Mouse (Mus musculus) activated CD4-positive, CD25-positive, alpha-beta regulatory T cell, adult 4 months (primary cell): ENCODE data around the gene Klf16. TPM values are rescaled to one million over a fixed set of nuclear protein-coding genes. Genes with fewer than 3 reads are reported as not detected.
A peak's percentile ranks its signal among the peaks of the same experiment; 100 is the strongest.

ENCODE experiments used
- ATAC-seq: one replicate; pipeline ENCODE4 v1.8.0; 2017
- polyA plus RNA-seq, 2 experiments: library from polyadenylated mRNA; unstranded; fragments of 100-300 nt; shearing (Covaris generic); gene quantifications; one replicate each; pipeline ENCODE4 v1.2.1; 2017

Klf16 gene
- polyA plus RNA-seq, 2 experiments from 2014 or later: 5.2 to 8.1 TPM

DNA sequence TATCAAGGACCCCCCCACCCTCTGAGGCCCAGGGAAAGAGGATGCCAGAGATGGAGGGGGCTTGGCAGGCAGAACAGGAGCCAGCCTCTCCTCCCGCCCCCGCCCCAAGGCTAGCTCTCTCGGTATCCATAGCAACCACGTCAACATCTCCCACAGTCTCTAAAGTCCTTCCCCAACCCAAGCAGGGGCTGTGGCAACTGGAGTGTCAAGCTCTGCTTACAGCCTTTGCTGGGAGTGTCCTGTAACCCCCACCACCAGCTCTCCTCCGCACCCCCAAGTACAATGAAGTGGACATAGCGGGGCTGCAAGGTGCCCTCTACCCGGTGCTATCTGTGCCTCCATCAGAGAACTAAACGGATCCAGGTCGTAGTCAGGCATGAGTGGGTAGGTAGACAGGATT, 3.2 kb downstream of the Klf16 start:
- ATAC-seq: no peak

DNA sequence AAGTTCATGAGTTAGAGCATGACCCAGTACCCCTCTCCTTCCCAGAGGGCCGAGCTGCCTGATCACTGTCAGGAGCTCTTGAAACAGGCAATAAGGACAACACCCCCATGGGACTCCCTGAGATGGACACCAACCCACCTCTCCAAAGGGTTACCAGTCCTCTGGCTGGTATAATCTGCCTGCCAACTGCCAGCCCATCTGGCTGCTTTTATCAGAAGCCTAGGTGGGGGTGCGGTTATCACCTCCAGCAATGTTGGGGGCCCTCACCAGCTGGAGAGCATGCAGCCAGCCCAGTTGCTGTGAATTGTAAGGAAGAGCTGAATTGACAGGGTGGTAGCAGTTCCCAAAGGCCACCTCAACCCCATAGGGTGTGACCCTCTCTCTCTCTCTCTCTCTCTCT, 4.6 kb downstream of the Klf16 start:
- no peak for ATAC-seq

DNA sequence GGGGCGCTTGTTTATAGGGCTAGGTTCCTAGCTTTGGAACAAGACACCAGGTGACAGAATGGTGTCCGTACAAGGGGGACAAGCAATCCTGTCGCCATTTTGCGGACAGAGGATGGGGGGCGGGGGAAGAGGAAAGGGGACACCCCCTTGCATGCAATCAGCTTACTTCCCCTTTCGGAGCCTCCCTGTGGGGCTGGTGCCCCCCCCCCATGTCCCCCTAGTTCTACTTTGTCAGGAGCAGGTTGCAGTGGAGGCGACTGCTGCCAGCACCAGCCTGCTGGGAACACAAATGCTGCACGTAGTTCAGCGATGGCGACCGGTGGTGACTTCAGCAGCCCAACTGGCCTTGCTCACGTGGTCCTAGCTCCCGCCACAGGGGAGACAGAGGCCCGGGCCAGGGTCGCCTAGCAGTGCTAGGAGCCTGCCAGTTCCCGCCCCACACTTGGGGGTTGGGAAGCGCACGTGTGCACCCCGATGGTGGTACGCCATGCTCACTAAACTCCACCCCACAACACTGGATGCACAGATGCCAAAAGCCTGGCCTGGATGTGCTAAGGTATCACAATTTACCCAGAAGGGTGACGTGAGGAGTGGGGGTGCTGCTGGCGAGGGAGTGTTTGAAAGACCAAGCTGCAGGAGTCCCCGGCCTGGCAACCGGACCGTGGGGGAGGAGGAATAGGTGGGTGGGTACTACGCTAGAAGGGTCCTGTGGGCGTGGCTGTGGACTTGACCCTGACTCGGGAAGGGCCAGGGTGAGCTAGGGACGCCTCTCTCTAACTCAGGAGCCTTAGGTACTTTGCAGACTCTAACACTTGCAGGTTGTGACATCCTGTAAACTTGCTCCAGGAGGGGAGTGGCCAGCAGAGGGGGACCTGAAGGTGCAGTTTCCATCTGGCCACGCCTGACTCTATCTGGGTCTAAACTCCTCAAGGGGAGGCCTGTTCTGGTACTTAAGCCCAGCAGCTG, 6.0 kb downstream of the Klf16 start:
- ATAC-seq: no peak

DNA sequence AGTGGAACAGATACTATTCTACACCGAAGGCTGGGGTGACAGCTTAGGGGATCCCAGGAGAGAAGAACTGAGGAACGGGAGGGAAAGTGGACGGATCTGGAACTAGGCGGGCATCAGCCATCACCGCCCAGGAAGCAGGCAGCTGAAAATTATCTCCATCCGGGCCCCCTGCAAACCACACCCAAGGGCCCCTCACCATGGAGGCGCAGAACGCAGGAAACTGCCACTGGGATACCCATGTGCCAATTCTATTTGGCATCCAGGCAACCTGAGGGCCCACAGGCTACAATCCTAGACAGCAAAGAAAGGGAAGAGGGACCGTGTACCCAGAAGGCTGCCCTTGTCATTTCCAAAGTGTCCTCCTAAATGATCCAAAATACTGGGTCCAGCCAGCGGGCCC, 6.7 kb downstream of the Klf16 start:
- ATAC-seq: no peak

- ATAC-seq: no peak
Observed at GRCm38 (mm10) chr10:80569664-80570066, 7.5 kb downstream of the Klf16 start.

DNA sequence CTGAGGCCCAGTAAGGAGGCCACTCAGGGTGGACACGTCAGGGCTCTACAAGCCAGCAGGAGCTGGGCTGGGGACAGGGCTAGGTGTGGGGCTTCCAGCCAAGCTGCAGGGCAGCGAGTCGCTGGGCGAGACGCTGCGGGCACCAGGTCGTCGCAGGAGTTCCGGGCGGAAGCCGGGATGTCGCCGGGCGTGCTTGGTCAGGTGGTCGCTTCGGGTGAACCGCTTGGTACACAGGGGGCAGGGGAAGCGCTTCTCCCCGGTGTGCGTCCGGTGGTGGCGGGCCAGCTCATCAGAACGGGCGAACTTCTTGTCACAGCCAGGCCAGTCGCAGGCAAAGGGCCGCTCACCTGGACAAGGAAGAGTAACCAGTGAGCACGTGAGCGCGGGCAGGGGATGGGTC, 8.2 kb downstream of the Klf16 start:
- ATAC-seq: no peak

- peak; percentile 53 for ATAC-seq
Observed at GRCm38 (mm10) chr10:80566375-80567092, 10.6 kb downstream of the Klf16 start.

GRCm38 (mm10) chr10:80561116-80561944, 15.8 kb downstream of the Klf16 start, which contains the start of gene Rexo1:
TSS of gene Rexo1 (minus strand) at chr10:80561560.
- peak; percentile 84 for ATAC-seq

DNA sequence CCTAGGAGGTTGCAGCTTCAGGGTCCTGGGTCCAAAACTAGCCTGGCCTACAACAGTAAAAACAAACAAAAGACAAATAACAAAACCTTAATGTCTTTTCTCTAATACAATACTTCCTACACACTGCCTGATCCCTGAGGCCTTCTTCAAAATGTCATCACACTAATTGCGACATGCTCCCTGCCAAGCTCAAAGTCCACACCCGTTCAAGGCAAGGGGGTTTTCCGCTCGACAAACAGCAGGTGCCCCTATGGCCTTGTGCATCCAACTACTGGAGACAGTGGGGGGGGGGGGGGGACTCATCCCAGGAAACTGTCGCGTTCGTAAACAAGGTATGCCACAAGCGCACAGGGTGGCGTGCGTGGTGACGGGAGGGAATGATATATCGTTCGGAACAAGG, 16.5 kb downstream of the Klf16 start:
- no peak for ATAC-seq

DNA sequence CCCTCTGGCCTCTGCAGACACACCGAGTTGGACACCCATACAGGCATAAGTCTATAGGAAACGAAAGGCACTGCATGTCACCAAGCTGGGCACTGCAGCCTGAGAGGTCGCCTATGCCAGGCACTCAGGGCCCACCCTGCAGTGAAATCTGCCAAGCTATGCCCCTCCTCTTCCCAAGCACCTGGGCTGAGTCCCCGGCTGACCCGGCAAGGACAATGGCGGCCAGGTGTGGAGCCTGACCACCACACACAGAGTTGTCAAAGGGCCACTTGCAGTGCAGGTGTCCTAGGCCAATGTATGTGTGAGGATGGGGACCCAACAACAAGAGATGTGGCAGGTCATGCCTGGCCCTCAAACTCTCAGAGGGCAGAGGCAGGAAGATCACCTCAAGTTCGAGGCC, 17.7 kb downstream of the Klf16 start:
- no peak for ATAC-seq

GRCm38 (mm10) chr10:80557346-80557965, 19.7 kb downstream of the Klf16 start:
- no peak for ATAC-seq

- ATAC-seq: no peak
Observed at GRCm38 (mm10) chr10:80553997-80554396, 23.1 kb downstream of the Klf16 start.

- no peak for ATAC-seq
Observed at GRCm38 (mm10) chr10:80553575-80553974, 23.5 kb downstream of the Klf16 start.

DNA sequence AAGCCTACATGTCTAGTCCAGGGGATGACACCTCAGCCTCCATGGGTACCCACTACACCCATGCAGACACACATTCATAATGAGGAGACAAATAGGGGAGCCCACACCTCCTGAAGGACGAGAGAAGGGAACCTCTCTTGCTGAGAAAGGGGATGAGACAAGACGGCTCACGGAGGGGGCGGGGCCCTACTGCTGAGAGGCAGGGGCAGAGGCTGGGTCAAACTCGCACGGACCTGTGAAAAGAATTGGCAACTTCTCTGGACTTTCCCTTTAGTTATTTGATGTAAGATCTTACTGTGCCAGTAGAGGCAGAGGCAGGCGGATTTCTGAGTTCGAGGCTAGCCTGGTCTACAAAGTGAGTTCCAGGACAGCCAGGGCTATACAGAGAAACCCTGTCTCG, 24.8 kb downstream of the Klf16 start:
- ATAC-seq: no peak

- ATAC-seq: no peak
Observed at GRCm38 (mm10) chr10:80549279-80549678, 27.8 kb downstream of the Klf16 start.

GRCm38 (mm10) chr10:80548428-80549006, 28.6 kb downstream of the Klf16 start:
- ATAC-seq: no peak

GRCm38 (mm10) chr10:80547539-80547938, 29.6 kb downstream of the Klf16 start:
- no peak for ATAC-seq

DNA sequence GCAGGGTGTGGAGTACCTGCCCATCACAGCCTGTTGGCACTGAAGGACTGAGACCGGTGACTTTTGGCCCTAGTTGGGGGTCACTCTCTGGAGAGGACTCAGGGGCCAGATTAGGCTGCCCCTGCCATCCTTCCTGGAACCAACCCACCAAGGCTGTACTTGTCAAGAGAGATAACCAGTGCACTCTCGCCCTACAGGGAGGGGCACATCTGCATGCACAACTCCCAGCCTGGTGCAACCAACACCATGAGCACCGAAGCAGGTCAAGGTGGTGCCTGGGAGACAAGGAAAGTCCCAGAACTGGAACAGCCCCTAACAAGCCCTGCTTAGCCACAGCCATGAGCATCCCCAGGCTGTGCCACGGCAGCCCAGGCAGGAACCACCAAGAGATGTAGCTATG, 30.2 kb downstream of the Klf16 start:
- no peak for ATAC-seq

- ATAC-seq: no peak
Observed at GRCm38 (mm10) chr10:80545590-80545989, 31.5 kb downstream of the Klf16 start.

DNA sequence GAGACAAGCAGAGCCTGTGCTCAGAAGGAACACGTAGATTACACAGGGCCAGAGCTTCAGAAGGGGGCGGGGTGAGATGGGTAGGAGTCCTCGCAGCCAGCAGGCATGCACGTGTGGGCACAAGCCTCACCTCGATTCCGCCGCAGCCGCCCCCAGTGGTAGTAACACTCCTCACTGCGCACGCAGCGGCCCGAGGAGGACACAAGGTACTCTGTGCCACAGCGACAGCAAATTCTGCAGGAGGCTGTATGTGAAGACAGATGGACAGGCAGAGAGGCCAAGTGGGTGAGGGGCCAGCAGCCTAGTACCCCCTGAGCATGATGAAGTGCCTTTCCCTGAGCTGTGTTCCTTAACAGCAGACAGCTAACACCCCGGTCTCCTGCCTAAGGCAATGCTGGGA, 33.2 kb downstream of the Klf16 start:
- no peak for ATAC-seq

- ATAC-seq: no peak
Observed at GRCm38 (mm10) chr10:80539493-80539892, 37.6 kb downstream of the Klf16 start.
